Mouse (Mus musculus) layer of hippocampus, adult 2 months (tissue): ENCODE data around the gene Garem2. TPM values are rescaled to one million over a fixed set of nuclear protein-coding genes. Genes with fewer than 3 reads are reported as not detected.

Experiments
- DNase-seq, 2 experiments: peaks; one replicate each; pipeline ENCODE4 v3.0.0; 2022; ENCODE audit warnings: low spot score in 2 of 2
- H3K27ac ChIP-seq: fragments of 200-600 bp; 2 replicates; pipeline ENCODE4 v1.8.1; 2022
- H3K4me3 ChIP-seq: fragments of 200-600 bp; 2 replicates; pipeline ENCODE4 v1.8.1; 2022; ENCODE audit warnings: mild to moderate bottlenecking
- CTCF ChIP-seq: fragments of 200-600 bp; conservative IDR thresholded peaks from 2 replicates; pipeline ENCODE4 v1.8.1; 2022; ENCODE audit warnings: antibody characterized with exemption, mild to moderate bottlenecking, moderate library complexity
- total RNA-seq, 2 experiments: library from RNA; stranded (reverse); gene quantifications; 2 replicates each; pipeline ENCODE4 v1.2.3; 2021

The Garem2 gene
- total RNA-seq, 2 experiments from 2014 or later = 12.7 to 12.9 TPM

DNA sequence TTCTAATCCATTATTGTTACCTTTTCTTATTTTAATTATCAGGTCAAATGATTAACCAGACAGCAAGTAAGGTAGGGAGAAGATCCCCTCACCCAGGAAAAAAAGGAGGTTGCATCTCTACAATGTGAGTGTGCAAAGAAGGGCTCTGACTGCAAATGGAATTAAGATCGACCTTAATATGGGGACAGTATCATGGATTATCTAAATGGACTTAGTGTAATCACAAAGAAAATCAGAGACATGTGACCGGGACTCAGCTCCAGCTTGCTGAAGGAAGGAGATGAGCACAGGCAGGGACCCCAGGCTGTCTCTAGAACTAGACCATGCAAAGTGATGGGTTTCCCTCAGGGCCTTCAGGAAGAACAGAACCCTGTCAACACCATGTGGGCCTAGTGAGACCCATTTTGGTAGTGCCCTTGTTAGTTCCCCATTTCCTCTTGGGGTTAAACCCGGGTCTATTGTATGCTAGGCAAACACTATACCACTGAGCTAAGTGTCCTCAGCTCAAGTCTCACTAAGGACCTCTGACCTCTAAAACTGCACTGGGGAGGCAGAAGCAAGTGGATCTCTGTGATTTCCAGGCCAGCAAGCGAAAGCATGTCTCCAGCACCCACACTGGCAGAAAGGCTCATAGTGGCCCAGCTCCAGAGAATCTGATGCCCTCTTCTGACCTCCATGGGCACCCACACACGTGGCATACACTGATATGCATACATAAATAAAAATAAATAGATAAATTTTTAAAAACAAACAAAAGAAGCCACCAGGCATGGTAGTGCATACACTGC, 43.4 kb downstream of the Garem2 start:
- H3K4me3 ChIP-seq = no peak overlapping the region
- no peak overlapping the region for H3K27ac ChIP-seq
- DNase-seq = no peak
- no peak for TF ChIP-seq CTCF

DNA sequence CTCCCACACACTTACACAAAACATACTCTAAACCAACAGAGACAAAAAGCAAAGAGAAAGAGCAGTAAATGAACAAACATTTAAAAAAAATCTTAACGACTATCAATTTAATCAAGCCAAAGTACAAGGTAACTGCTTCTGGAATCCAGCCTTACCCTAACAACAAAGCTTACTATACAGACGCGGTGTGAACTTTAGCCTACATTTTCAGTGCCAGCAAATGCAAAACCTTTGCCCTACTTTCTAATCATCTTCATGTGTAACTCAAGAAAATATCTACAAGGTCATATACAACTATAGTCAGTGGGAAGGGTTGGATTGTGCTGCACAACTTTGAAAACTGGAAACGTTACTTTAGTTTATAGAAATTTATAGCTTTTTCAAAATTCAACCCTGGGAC, 47.0 kb downstream of the Garem2 start:
- no peak for TF ChIP-seq CTCF
- no peak overlapping the region for H3K27ac ChIP-seq
- no peak overlapping the region for H3K4me3 ChIP-seq
- no peak for DNase-seq

DNA sequence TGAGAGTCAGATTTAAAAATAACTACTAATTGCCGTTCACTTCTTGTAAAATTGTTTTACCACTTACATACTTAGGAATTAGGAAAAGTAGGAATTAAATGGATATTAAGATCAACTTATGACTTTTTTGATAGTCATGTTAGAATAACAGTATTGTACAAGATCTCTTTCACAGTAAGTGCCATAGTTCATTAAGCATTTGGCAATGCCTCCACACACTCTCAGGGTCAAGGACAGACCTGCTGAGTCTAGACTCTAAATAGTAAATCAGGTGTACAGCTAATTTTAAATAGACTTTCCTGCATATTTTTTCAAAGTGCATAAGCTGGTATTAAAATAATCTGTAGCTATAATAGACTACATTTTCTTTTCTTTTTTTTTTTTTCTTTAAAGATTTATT, 47.5 kb downstream of the Garem2 start:
- H3K4me3 ChIP-seq = no peak overlapping the region
- DNase-seq = no peak
- no peak overlapping the region for H3K27ac ChIP-seq
- no peak for TF ChIP-seq CTCF

DNA sequence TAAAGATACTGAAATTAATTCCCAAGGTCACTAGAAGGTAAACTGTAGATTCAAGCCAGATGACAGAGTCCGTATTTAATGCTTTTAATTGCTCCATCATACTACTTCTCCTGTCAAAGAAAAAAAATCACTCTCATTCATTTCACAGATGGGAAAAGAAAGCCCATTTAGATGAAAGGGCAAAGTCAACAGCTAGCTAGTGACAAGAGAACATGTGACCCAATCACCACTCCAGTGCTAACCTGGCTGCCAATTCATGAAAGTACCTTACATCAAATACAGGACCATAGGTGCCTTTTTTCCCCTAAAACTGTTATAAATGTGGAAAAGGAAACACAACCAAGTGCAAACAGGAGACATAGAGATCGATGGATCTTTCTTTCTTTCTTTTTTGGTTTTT, 48.3 kb downstream of the Garem2 start:
- Histone ChIP-seq H3K27ac (no peak overlapping the region), H3K4me3 (no peak overlapping the region)
- DNase-seq = no peak
- TF ChIP-seq CTCF = no peak

DNA sequence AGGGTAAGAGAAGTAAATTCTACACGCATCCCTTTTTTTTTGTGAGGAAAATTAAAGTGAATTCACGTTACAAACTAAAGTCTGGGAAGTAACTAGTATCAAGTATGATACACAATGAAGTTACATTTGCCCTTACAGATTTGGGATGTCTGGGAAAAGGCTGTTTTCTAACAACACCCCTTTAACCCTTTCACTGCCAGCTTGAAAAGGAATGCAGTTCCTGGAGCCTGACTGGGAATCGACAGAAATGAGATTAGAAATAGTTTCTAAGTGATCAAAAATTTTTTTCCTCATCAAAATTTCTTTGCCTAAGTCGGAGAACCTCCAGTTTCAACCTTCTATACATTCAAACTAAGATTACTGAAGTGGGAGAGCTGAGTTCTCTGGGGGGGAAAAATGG, 49.1 kb downstream of the Garem2 start:
- Histone ChIP-seq H3K27ac (peak overlapping the region; percentile 100), H3K4me3 (peak overlapping the region; percentile 98)
- DNase-seq = no peak
- no peak for TF ChIP-seq CTCF

DNA sequence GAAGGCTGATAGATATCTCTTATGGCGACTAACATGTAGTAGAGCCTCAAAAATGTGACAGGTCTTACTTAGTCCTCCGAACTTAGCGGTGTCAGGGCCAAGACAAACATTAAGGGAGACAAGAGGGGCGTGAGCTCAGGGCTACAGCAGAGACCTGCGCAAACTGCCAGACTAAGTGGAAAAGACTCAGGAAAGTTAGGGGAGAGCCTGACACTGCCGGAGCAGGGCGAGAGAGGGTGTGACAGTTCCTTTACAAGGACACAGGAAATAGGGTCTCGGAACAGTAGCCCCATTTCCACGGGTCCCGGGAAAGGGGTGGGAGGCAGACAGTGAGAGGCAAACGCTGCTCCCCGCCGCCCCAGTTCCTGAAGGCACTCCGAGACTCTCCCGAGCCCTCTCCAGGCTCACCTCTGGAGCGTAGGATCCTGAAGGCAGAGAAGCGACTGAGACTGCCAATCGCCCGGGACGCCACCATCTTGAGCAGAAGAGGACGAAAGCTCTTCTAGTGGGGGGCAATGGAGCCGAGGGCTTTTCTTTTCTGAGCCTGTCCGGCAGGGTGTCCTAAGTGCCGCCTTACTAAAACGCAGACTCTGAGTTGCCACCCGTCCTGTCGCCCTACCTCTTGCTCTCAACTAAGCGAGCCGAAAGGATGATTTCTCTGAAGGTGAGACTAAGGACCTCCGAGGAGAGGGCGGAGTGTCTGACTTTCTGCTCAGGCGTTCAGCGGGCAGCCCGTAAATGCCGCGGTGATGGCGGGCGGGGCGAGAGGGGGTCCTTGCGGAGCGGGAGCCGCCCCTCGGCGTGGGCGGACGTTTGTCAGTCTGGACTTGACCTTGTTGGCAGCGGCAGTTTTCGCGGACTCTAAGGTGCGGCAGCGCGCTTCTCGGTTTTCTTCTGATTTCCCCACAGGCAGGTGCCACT, 49.8 kb downstream of the Garem2 start, which contains the start of the genes Hadha and Hadhb:
Hadha (minus strand) TSS at position 689 of the 921 bp plus-strand sequence.
Hadhb (plus strand) TSS at position 775 of the 921 bp plus-strand sequence.
- DNase-seq = peak; percentile 86 to 94
- peak; percentile 47 for TF ChIP-seq CTCF
- Histone ChIP-seq H3K4me3 (peak within 1 kb of the TSS; percentile 98), H3K27ac (peak within 1 kb of the TSS; percentile 100)

DNA sequence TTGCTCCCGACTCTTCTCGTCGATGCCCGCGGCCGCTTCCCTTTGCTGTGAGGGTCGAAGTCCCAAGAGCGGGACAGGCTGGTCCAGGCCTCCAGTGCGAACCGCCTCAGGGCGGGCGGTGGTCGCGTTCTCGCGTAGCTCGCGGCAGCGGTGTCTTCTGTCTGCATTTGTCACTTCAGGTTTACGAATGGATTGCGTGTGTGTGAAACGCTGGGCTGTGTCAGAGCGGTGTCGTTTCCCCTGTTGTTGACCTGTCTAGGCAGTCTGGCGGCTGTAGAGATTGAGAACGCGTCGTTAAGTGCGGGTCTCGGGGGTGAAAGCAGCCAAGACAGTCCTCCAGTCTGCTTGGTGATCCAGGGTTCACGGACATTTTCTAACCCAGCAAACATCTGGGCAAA, 50.4 kb downstream of the Garem2 start:
- H3K4me3 ChIP-seq = peak overlapping the region; percentile 98
- peak in 1 of 2 experiments; percentile 20 for DNase-seq
- peak overlapping the region; percentile 100 for H3K27ac ChIP-seq
- TF ChIP-seq CTCF = no peak

DNA sequence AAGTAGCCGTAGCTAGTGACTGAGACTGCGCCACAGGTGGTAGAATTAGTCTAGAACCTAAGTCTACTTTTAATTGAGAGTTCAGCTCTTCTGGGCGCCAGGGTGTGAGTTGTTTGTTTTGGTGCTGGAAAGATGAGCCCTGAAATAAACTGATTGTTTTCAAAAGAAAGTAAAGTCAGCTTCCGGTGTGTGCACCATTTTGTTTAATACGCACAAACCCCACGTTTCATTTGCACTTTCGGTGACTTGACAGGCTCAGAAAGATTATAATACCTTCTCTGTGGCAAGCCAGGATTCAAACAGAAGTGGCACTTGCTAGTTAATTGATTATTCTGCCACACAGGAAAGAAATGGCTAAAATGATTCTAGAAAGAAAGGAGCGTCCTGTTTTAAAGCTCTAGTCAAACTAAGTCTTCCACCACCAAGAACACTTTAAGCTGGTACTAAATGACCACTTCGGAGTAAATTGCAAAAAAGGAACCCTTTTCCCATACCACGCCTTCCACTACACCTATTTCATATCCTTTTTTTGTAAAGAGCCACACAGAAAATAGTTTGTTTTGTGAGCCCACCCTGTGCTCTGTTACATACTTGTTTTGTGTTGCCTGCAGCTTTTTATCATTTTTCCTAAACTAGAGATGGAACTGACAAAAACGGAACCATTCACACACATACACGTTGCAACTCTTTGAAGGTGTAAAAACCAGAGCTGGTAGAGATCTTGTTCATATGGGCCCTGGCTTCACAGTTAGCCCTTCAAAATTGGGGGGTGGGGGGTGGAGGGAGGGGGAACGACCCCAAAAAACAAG, 51.1 kb downstream of the Garem2 start:
- TF ChIP-seq CTCF = no peak; the same call in 1 of the 2 replicates
- peak overlapping the region; percentile 100 for H3K27ac ChIP-seq

DNA sequence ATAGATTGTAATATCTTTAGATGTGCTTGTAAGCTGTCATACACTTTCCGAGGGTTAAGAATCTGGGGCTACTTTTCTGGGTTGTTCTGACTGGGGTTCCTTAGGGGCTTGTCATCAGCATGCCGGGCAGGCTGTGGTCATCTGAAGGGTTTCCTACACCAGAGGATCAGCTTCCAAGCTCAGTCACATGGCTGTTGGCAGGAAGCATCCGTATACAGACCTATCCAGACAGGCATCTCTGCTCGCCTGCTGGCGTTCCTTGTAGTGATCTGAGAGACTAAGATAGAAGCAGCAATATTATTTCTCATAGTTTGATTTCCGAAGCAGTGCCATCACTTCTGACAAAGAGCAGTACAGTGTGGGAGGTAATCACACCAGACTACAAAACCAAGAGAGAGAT, 54.6 kb downstream of the Garem2 start:
- no peak for TF ChIP-seq CTCF
- Histone ChIP-seq H3K27ac (peak overlapping the region; percentile 46; the same call in 1 of the 2 replicates), H3K4me3 (no peak overlapping the region; the same call in 1 of the 2 replicates)
- peak in 1 of 2 experiments; percentile 30 for DNase-seq

More for the DNA sequence above, 51.1 kb downstream of the Garem2 start:
- peak overlapping the region; percentile 98 for H3K4me3 ChIP-seq
- DNase-seq = no peak

DNA sequence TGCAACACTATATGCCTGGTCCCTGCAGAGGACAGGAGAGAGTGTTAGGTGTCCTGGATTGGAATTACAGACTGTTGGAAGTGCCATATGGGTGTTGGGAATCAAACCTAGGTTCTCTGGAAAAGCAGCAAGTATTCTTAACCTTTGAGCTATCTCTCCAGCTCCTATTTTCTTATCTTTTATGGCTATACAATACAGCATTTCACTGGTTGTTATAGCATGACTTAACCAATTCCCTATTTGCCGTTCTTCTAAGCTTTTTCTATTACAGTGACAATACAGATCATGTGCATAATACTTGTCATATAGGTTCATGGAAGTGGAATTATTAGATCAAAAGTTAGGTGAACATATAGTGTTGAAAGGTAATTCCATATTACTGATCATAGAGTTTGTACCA, 56.9 kb downstream of the Garem2 start:
- TF ChIP-seq CTCF = no peak
- DNase-seq = no peak
- H3K27ac ChIP-seq = no peak overlapping the region
- H3K4me3 ChIP-seq = no peak overlapping the region

DNA sequence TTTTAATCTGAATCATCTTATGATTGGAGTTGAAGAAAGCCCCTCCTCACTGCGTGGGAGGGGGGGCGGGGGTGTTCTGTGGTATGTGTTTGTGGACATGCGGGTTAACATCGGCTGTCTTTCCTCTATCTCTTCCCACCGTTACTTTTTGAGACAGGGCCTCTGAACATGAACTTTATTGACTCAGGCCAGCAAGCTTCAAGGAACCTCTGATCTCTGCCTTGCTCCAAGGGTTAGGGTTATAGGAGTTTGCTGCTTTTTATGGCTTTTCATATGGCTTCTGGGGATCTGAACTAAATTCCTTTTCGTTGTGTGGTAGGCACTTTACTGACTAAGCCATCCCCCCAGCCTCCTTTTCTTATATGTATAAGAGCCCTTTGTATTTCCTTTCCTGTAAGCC, 57.4 kb downstream of the Garem2 start:
- no peak overlapping the region for H3K27ac ChIP-seq
- TF ChIP-seq CTCF = no peak
- DNase-seq = no peak
- H3K4me3 ChIP-seq = no peak overlapping the region

DNA sequence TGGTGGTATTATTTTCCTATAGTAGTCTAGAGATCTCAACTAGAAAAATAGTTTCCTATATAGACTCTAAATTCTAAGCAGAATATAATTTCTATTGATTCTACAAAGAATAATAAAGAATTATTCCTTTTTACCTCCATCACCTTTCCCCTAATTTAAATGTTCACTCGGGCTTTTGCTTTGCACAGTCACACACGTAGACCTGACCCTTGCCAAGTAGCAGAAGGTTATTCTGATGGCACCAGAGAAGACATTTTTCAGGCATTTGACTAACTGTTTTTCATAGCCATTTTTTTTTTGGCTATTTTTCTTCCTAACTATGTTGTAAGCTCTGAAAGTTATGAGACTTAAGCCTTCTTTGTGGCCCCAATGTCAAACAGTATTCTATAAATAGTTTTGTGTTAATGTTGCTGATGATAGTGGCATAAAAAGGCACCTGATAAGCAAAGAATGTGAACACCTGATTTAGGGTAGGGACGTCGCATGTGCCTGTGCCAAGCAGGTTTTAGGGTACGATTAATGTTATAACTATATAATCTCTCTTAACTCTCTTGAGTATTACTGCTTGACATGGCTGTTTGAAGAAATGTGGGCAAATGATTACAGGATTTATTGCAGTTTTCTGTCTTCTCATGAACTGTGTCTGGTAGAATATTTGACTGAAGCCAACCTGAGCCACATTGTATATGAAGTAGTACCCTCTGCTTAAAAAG, 60.4 kb downstream of the Garem2 start:
- no peak overlapping the region for H3K27ac ChIP-seq
- no peak for TF ChIP-seq CTCF
- DNase-seq = no peak
- no peak overlapping the region for H3K4me3 ChIP-seq

Other genes with a start within 250 kb of the Garem2 start
- not detected for gene Il6, start 92.0 kb upstream of the Garem2 start, total RNA-seq
- 1 to 10 TPM; 5.8 to 7.2 TPM for gene Tyms, start 31.5 kb upstream of the Garem2 start, total RNA-seq
- 1 to 10 TPM; 2.0 to 2.6 TPM for gene 3110082J24Rik, start 925 bp downstream of the Garem2 start, total RNA-seq
- 10 to 100 TPM; 77.8 to 80.9 TPM for gene Hadha, start 50.0 kb downstream of the Garem2 start, total RNA-seq
- gene Hadhb, start 50.1 kb downstream of the Garem2 start, total RNA-seq = 10 to 100 TPM; 88.4 to 93.2 TPM
- gene Adgrf3, start 100.6 kb downstream of the Garem2 start, total RNA-seq = not detected
- gene Selenoi, start 127.4 kb downstream of the Garem2 start, total RNA-seq = 10 to 100 TPM; 34.9 to 35.3 TPM
- gene Drc1, start 176.2 kb downstream of the Garem2 start, total RNA-seq = 1 to 10 TPM; 7.6 to 8.6 TPM